Mouse (Mus musculus): ENCODE measurements around the gene Rpp25. TPM values are rescaled to one million over a fixed set of nuclear protein-coding genes. Genes with fewer than 3 reads are reported as not detected.

Rpp25 gene
- polyA plus RNA-seq, 1 experiment, result 1.6 TPM

DNA sequence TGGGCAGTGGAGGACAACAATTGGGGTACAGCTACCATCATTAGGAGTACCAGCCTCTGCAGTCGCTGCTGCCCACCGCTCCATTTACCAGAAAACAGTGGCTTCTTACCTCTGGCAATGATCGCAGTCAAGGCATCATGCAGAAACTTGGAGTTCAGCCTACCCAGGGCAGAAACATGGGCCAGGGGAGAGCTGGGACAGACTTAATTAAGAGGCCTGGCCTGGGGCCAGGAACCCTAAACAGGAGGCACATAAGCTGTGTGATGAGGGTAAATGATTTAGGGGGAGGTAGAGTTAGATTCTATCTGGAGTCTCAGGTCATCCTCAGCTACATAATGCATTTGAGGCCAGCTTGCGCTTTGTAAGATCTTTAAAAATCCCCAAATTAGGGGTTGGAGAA is 45.4 kb downstream of the Rpp25 start:
- 95% methylated on average over 4 of the region's 4 CpGs for WGBS
- peaks cover 2% of the 10 kb centered on the region; the same call in 1 of the 2 replicates for H3K4me1 ChIP-seq (ENCODE audit: control insufficient read depth, insufficient read depth, low read length)
- no peak for DNase-seq
- no peak overlapping the region for H3K4me3 ChIP-seq (replicated peaks; ENCODE audit: extremely low read depth, low read depth, low read length)
- TF ChIP-seq POLR2A (IDR thresholded peaks at IDR 0.05; ENCODE audit: borderline replicate concordance, extremely low read depth, low read depth, low read length) (no peak), CTCF (IDR thresholded peaks at IDR 0.05; ENCODE audit: insufficient read depth, low read length) (no peak)

DNA sequence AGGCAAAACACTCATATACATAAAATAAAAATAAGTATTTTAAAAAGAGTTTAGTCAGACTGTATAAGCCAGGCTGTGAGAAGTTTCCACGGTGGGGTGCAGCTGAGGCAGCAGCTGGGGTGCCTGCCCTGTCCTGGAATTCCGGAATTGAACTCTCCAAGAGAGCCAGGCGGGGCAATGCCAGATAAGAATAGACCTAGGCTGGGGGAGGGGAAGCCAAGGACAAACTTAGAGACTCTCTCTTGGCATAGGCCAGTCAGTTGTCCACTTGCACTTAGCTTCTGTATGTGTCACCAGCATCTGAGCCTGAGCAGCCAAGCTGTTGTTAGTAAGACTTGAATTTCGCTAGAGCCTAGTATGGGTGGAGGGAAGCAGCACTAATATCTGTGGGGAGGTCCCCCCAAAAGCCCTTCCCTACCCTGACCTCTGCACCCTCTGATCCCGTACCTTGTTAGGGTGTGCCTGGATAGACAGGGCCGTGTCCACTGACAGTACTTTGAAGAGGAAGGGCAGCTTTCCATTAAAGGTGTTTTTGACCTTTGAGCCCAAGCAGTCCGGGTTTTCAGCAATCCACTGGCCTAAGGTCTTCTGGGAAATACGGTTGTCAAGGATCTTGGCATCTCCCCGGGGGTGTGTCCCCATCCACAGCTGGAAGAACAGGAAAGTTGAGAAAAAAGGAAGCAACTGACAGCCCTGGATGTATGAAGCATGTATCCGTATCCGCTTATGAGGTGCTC is 46.5 kb downstream of the Rpp25 start:
- DNase-seq, result peak; percentile 29
- 72% methylated on average over 11 of the region's 11 CpGs for WGBS
- H3K4me1 ChIP-seq (ENCODE audit: control insufficient read depth, insufficient read depth, low read length), result peaks cover 2% of the 10 kb centered on the region; the same call in 1 of the 2 replicates
- TF ChIP-seq POLR2A (IDR thresholded peaks at IDR 0.05; ENCODE audit: borderline replicate concordance, extremely low read depth, low read depth, low read length) (no peak), CTCF (IDR thresholded peaks at IDR 0.05; ENCODE audit: insufficient read depth, low read length) (no peak)
- no peak overlapping the region for H3K4me3 ChIP-seq (replicated peaks; ENCODE audit: extremely low read depth, low read depth, low read length)

DNA sequence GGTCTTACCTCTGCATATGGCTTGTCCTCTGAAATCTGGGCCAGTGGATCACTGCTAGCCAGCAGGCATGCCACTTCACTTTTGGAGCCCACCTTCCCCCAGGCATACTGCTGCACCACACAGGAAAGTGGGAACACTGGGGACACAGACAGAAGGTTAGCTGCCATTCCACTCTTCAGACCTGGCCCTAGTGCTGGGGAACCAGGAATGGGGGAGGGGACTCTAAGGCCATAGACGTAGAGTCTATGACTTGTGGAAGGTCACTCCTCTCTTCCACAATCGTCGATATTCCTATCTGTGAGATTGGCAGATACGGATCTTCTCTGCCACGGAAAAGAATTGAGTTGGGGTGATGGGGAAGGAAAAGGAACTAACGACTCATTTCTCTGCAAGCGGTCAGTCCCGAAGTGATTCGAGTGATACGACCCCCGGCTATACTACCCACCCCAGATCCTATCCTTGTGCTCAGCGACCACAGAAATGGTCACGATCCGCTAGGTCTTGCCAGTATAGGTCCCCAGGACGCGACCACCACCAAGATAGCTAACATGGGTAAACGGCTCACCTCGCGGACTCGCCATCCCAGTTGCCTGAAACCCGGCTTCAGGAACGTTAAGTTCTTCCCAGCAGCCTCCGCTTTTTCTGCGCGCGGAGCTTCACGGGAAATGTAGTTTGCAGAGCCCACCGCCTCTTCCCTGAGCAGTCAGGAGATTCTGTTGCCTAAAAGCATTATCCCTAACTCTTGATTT is 48.5 kb downstream of the Rpp25 start, which contains the start of gene Mpi:
Gene Mpi, minus strand, starts transcription at position 625 of the 749 bp plus-strand sequence.
- H3K4me1 ChIP-seq (ENCODE audit: control insufficient read depth, insufficient read depth, low read length), result peaks cover 2% of the 10 kb centered on the region; the same call in 1 of the 2 replicates
- TF ChIP-seq POLR2A (IDR thresholded peaks at IDR 0.05; ENCODE audit: borderline replicate concordance, extremely low read depth, low read depth, low read length) (peak; percentile 64; the same call in 1 of the 2 replicates), CTCF (IDR thresholded peaks at IDR 0.05; ENCODE audit: insufficient read depth, low read length) (no peak)
- DNase-seq, result peak; percentile 54
- WGBS, result under 1% methylated on average over 28 of the region's 28 CpGs
- peak within 1 kb of the TSS; percentile 99 for H3K4me3 ChIP-seq (replicated peaks; ENCODE audit: extremely low read depth, low read depth, low read length)

DNA sequence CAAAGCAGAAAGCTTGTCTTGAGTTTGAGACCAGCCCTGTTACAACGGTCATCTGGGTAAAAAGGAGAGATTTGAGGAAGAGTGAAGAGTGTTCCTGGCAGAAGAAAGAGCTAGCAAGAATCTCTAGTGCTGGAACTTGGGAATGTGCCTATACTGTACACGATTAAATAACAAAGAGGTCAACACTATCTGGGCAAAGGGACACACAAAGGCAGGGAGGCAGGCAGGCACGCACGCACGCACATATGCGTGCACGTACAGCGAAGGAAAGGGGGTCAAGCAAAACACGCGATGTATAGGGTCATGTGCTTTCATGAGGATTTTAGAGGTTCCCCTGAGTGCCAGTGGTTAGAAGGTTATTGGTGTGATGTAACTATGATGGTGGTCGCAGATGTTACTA is 49.3 kb downstream of the Rpp25 start:
- WGBS, result 75% methylated on average over 11 of the region's 11 CpGs
- Histone ChIP-seq H3K4me3 (replicated peaks; ENCODE audit: extremely low read depth, low read depth, low read length) (no peak overlapping the region), H3K4me1 (ENCODE audit: control insufficient read depth, insufficient read depth, low read length) (peaks cover 2% of the 10 kb centered on the region; the same call in 1 of the 2 replicates)
- DNase-seq, result no peak
- TF ChIP-seq CTCF (IDR thresholded peaks at IDR 0.05; ENCODE audit: insufficient read depth, low read length) (no peak), POLR2A (IDR thresholded peaks at IDR 0.05; ENCODE audit: borderline replicate concordance, extremely low read depth, low read depth, low read length) (no peak)

DNA sequence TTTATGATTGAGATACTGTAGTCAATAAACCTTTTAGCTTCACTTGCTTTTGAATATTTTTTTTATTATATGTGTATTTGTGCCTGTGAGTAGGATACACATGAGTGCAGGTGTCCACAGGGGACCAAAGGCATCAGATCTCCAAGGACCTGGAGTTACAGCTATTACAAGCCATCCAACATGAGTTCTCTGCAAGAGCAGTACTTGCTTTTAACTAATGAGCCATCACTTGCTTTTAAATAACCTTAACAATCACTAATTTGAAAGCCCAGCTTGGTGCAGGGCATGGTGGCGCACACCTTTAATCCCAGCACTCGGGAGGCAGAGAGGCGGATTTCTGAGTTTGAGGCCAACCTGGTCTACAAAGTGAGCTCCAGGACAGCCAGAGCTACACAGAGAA is 50.9 kb downstream of the Rpp25 start:
- Histone ChIP-seq H3K4me1 (ENCODE audit: control insufficient read depth, insufficient read depth, low read length) (peaks cover 2% of the 10 kb centered on the region; the same call in 1 of the 2 replicates), H3K4me3 (replicated peaks; ENCODE audit: extremely low read depth, low read depth, low read length) (no peak overlapping the region)
- TF ChIP-seq POLR2A (IDR thresholded peaks at IDR 0.05; ENCODE audit: borderline replicate concordance, extremely low read depth, low read depth, low read length), result no peak
- TF ChIP-seq CTCF (IDR thresholded peaks at IDR 0.05; ENCODE audit: insufficient read depth, low read length), result no peak
- no peak for DNase-seq
- 66% methylated on average over 3 of the region's 3 CpGs for WGBS

Other genes starting within 250 kb of the Rpp25 start
- 12.1 and 12.5 TPM in 2 replicates for gene 1700017B05Rik, start 241.4 kb upstream of the Rpp25 start, polyA plus RNA-seq (2012; rRNA removed)
- 30.8 and 36.1 TPM in 2 replicates for gene Ppcdc, start 63.9 kb upstream of the Rpp25 start, polyA plus RNA-seq (2012; rRNA removed)
- 10.9 and 12.0 TPM in 2 replicates for gene Scamp5, start 36.0 kb upstream of the Rpp25 start, polyA plus RNA-seq (2012; rRNA removed)
- 166 and 181 TPM in 2 replicates for gene Cox5a, start 17.2 kb downstream of the Rpp25 start, polyA plus RNA-seq (2012; rRNA removed)
- gene Fam219b, start 33.5 kb downstream of the Rpp25 start, polyA plus RNA-seq (2012; rRNA removed), result 9.5 and 16.9 TPM in 2 replicates
- gene Mpi, start 48.7 kb downstream of the Rpp25 start, polyA plus RNA-seq (2012; rRNA removed), result 18.1 and 28.4 TPM in 2 replicates
- gene Scamp2, start 56.9 kb downstream of the Rpp25 start, polyA plus RNA-seq (2012; rRNA removed), result 83.0 and 103 TPM in 2 replicates
- 23.2 and 34.2 TPM in 2 replicates for gene Ulk3, start 85.4 kb downstream of the Rpp25 start, polyA plus RNA-seq (2012; rRNA removed)
- not detected in 2 replicates for gene Cplx3, start 102.3 kb downstream of the Rpp25 start, polyA plus RNA-seq (2012; rRNA removed)
- gene Lman1l, start 116.7 kb downstream of the Rpp25 start, polyA plus RNA-seq (2012; rRNA removed), result 0.06 and 0.08 TPM in 2 replicates
- 68.7 and 79.3 TPM in 2 replicates for gene Csk, start 149.6 kb downstream of the Rpp25 start, polyA plus RNA-seq (2012; rRNA removed)
- 0.23 and 0.44 TPM in 2 replicates for gene Cyp1a2, start 179.7 kb downstream of the Rpp25 start, polyA plus RNA-seq (2012; rRNA removed)
- gene Cyp1a1, start 183.9 kb downstream of the Rpp25 start, polyA plus RNA-seq (2012; rRNA removed), result 28.8 and 37.7 TPM in 2 replicates
- 17.6 and 19.4 TPM in 2 replicates for gene Edc3, start 204.5 kb downstream of the Rpp25 start, polyA plus RNA-seq (2012; rRNA removed)

All from lung, adult 2 months (tissue).